Mouse (Mus musculus): ENCODE data around the gene Nkx2-2. TPM values are rescaled to one million over a fixed set of nuclear protein-coding genes. Genes with fewer than 3 reads are reported as not detected.

The Nkx2-2 gene
- 2.0 and 6.8 TPM in 2 replicates for polyA plus RNA-seq (2012; rRNA removed; ENCODE audit: low replicate concordance)

GRCm38 (mm10) chr2:147193271-147194255 lies at the start of gene Nkx2-2:
Nkx2-2 (minus strand) TSS chr2:147194243.

Other genes with a start within 250 kb of the Nkx2-2 start
- 3.5 and 6.3 TPM in 2 replicates for gene Xrn2, start 181.2 kb downstream of the Nkx2-2 start, polyA plus RNA-seq (2012; rRNA removed; ENCODE audit: low replicate concordance)
- gene Nkx2-4, start 108.8 kb downstream of the Nkx2-2 start, polyA plus RNA-seq (2012; rRNA removed; ENCODE audit: low replicate concordance) = not detected in 2 replicates
- not detected in 2 replicates for gene Pax1, start 167.7 kb upstream of the Nkx2-2 start, polyA plus RNA-seq (2012; rRNA removed; ENCODE audit: low replicate concordance)

Measured in duodenum, adult 2 months (tissue).